Mouse (Mus musculus): ENCODE data around the gene Chrnb1. TPM values are rescaled to one million over a fixed set of nuclear protein-coding genes. Genes with fewer than 3 reads are reported as not detected.

Chrnb1 gene
- polyA plus RNA-seq, 1 experiment from 2014 or later = 3.6 TPM

GRCm38 (mm10) chr11:69795983-69796435 lies 266 bp upstream of the Chrnb1 start:
- Histone ChIP-seq H3K9me3 (replicated peaks; ENCODE audit: control insufficient read depth, low read length) (no peaks in the 10 kb centered on the region), H3K4me3 (ENCODE audit: low read depth, low read length) (peak overlapping the region; percentile 40), H3K27me3 (ENCODE audit: control insufficient read depth, insufficient read depth, low read length) (peaks cover 17% of the 10 kb centered on the region), H3K27ac (replicated peaks; ENCODE audit: low read depth, low read length) (no peak overlapping the region), H3K9ac (replicated peaks; ENCODE audit: low read length) (no peak overlapping the region; the same call in 1 of the 2 replicates), H3K4me2 (ENCODE audit: low read depth, low read length) (peak overlapping the region; percentile 80), H3K4me1 (ENCODE audit: control insufficient read depth, insufficient read depth, low read length) (peaks cover 12% of the 10 kb centered on the region; the same call in 1 of the 2 replicates), H3K36me3 (replicated peaks; ENCODE audit: control insufficient read depth, insufficient read depth, low read depth, low read length) (no peaks in the 10 kb centered on the region)
- ATAC-seq (replicated peaks; ENCODE audit: insufficient number of reproducible peaks, low FRiP score, low TSS enrichment, low read depth) = no peak
- no peak for DNase-seq (ENCODE audit: low spot score)
- WGBS = 3% methylated on average over 13 of the region's 13 CpGs

GRCm38 (mm10) chr11:69793429-69793828 lies 2.3 kb downstream of the Chrnb1 start:
- DNase-seq (ENCODE audit: low spot score) = no peak
- Histone ChIP-seq H3K4me2 (ENCODE audit: low read depth, low read length) (no peak overlapping the region), H3K4me3 (ENCODE audit: low read depth, low read length) (no peak overlapping the region), H3K36me3 (replicated peaks; ENCODE audit: control insufficient read depth, insufficient read depth, low read depth, low read length) (no peaks in the 10 kb centered on the region), H3K27me3 (ENCODE audit: control insufficient read depth, insufficient read depth, low read length) (peaks cover 12% of the 10 kb centered on the region; the same call in 1 of the 2 replicates), H3K9me3 (replicated peaks; ENCODE audit: control insufficient read depth, low read length) (no peaks in the 10 kb centered on the region), H3K9ac (replicated peaks; ENCODE audit: low read length) (no peak overlapping the region), H3K27ac (replicated peaks; ENCODE audit: low read depth, low read length) (no peak overlapping the region), H3K4me1 (ENCODE audit: control insufficient read depth, insufficient read depth, low read length) (peaks cover 5% of the 10 kb centered on the region; the same call in 1 of the 2 replicates)
- ATAC-seq (replicated peaks; ENCODE audit: insufficient number of reproducible peaks, low FRiP score, low TSS enrichment, low read depth) = no peak
- 59% methylated on average over 5 of the region's 5 CpGs for WGBS

- Histone ChIP-seq H3K27me3 (ENCODE audit: control insufficient read depth, insufficient read depth, low read length) (peaks cover 5% of the 10 kb centered on the region; the same call in 1 of the 2 replicates), H3K9me3 (replicated peaks; ENCODE audit: control insufficient read depth, low read length) (no peaks in the 10 kb centered on the region), H3K36me3 (replicated peaks; ENCODE audit: control insufficient read depth, insufficient read depth, low read depth, low read length) (no peaks in the 10 kb centered on the region), H3K9ac (replicated peaks; ENCODE audit: low read length) (no peak overlapping the region), H3K4me1 (ENCODE audit: control insufficient read depth, insufficient read depth, low read length) (peaks cover 5% of the 10 kb centered on the region; the same call in 1 of the 2 replicates), H3K27ac (replicated peaks; ENCODE audit: low read depth, low read length) (no peak overlapping the region), H3K4me3 (ENCODE audit: low read depth, low read length) (no peak overlapping the region), H3K4me2 (ENCODE audit: low read depth, low read length) (no peak overlapping the region)
- DNase-seq (ENCODE audit: low spot score) (no peak), ATAC-seq (replicated peaks; ENCODE audit: insufficient number of reproducible peaks, low FRiP score, low TSS enrichment, low read depth) (no peak)
- WGBS = 72% methylated on average over 5 of the region's 5 CpGs
Observed at GRCm38 (mm10) chr11:69791420-69791819, 4.3 kb downstream of the Chrnb1 start.

GRCm38 (mm10) chr11:69789431-69789830 lies 6.3 kb downstream of the Chrnb1 start:
- Histone ChIP-seq H3K9ac (replicated peaks; ENCODE audit: low read length) (no peak overlapping the region), H3K4me3 (ENCODE audit: low read depth, low read length) (no peak overlapping the region), H3K27ac (replicated peaks; ENCODE audit: low read depth, low read length) (no peak overlapping the region), H3K27me3 (ENCODE audit: control insufficient read depth, insufficient read depth, low read length) (no peaks in the 10 kb centered on the region), H3K4me1 (ENCODE audit: control insufficient read depth, insufficient read depth, low read length) (no peaks in the 10 kb centered on the region), H3K4me2 (ENCODE audit: low read depth, low read length) (no peak overlapping the region), H3K36me3 (replicated peaks; ENCODE audit: control insufficient read depth, insufficient read depth, low read depth, low read length) (no peaks in the 10 kb centered on the region), H3K9me3 (replicated peaks; ENCODE audit: control insufficient read depth, low read length) (no peaks in the 10 kb centered on the region)
- WGBS = 48% methylated on average over 5 of the region's 5 CpGs
- ATAC-seq (replicated peaks; ENCODE audit: insufficient number of reproducible peaks, low FRiP score, low TSS enrichment, low read depth) (no peak), DNase-seq (ENCODE audit: low spot score) (no peak)

GRCm38 (mm10) chr11:69787306-69787705 lies 8.4 kb downstream of the Chrnb1 start:
- Histone ChIP-seq H3K27me3 (ENCODE audit: control insufficient read depth, insufficient read depth, low read length) (no peaks in the 10 kb centered on the region), H3K9ac (replicated peaks; ENCODE audit: low read length) (no peak overlapping the region), H3K9me3 (replicated peaks; ENCODE audit: control insufficient read depth, low read length) (no peaks in the 10 kb centered on the region), H3K27ac (replicated peaks; ENCODE audit: low read depth, low read length) (no peak overlapping the region), H3K4me1 (ENCODE audit: control insufficient read depth, insufficient read depth, low read length) (no peaks in the 10 kb centered on the region), H3K36me3 (replicated peaks; ENCODE audit: control insufficient read depth, insufficient read depth, low read depth, low read length) (no peaks in the 10 kb centered on the region), H3K4me3 (ENCODE audit: low read depth, low read length) (no peak overlapping the region), H3K4me2 (ENCODE audit: low read depth, low read length) (no peak overlapping the region)
- DNase-seq (ENCODE audit: low spot score) = no peak
- no peak for ATAC-seq (replicated peaks; ENCODE audit: insufficient number of reproducible peaks, low FRiP score, low TSS enrichment, low read depth)
- 89% methylated on average over 5 of the region's 5 CpGs for WGBS

- no peak overlapping the region for H3K4me3 ChIP-seq (ENCODE audit: low read depth, low read length)
- no peaks in the 10 kb centered on the region for H3K27me3 ChIP-seq (ENCODE audit: control insufficient read depth, insufficient read depth, low read length)
- H3K36me3 ChIP-seq (replicated peaks; ENCODE audit: control insufficient read depth, insufficient read depth, low read depth, low read length) = no peaks in the 10 kb centered on the region
- DNase-seq (ENCODE audit: low spot score) (no peak), ATAC-seq (replicated peaks; ENCODE audit: insufficient number of reproducible peaks, low FRiP score, low TSS enrichment, low read depth) (no peak)
- WGBS = 42% methylated on average over 15 of the region's 15 CpGs
- no peaks in the 10 kb centered on the region for H3K4me1 ChIP-seq (ENCODE audit: control insufficient read depth, insufficient read depth, low read length)
- H3K27ac ChIP-seq (replicated peaks; ENCODE audit: low read depth, low read length) = no peak overlapping the region
- H3K9me3 ChIP-seq (replicated peaks; ENCODE audit: control insufficient read depth, low read length) = no peaks in the 10 kb centered on the region
- no peak overlapping the region for H3K4me2 ChIP-seq (ENCODE audit: low read depth, low read length)
- no peak overlapping the region for H3K9ac ChIP-seq (replicated peaks; ENCODE audit: low read length)
Observed at GRCm38 (mm10) chr11:69784793-69785272, 10.9 kb downstream of the Chrnb1 start.

- Histone ChIP-seq H3K9ac (replicated peaks; ENCODE audit: low read length) (no peak overlapping the region), H3K27ac (replicated peaks; ENCODE audit: low read depth, low read length) (no peak overlapping the region), H3K27me3 (ENCODE audit: control insufficient read depth, insufficient read depth, low read length) (no peaks in the 10 kb centered on the region), H3K9me3 (replicated peaks; ENCODE audit: control insufficient read depth, low read length) (no peaks in the 10 kb centered on the region), H3K4me3 (ENCODE audit: low read depth, low read length) (no peak overlapping the region), H3K36me3 (replicated peaks; ENCODE audit: control insufficient read depth, insufficient read depth, low read depth, low read length) (no peaks in the 10 kb centered on the region), H3K4me2 (ENCODE audit: low read depth, low read length) (no peak overlapping the region), H3K4me1 (ENCODE audit: control insufficient read depth, insufficient read depth, low read length) (no peaks in the 10 kb centered on the region)
- no peak for ATAC-seq (replicated peaks; ENCODE audit: insufficient number of reproducible peaks, low FRiP score, low TSS enrichment, low read depth)
- no peak for DNase-seq (ENCODE audit: low spot score)
- WGBS = 36% methylated on average over 4 of the region's 4 CpGs
Observed at GRCm38 (mm10) chr11:69781828-69782227, 13.9 kb downstream of the Chrnb1 start.

GRCm38 (mm10) chr11:69778985-69779384 lies 16.8 kb downstream of the Chrnb1 start:
- H3K4me3 ChIP-seq (ENCODE audit: low read depth, low read length) = no peak overlapping the region
- DNase-seq (ENCODE audit: low spot score) = no peak
- no peak overlapping the region for H3K4me2 ChIP-seq (ENCODE audit: low read depth, low read length)
- ATAC-seq (replicated peaks; ENCODE audit: insufficient number of reproducible peaks, low FRiP score, low TSS enrichment, low read depth) = no peak
- no peaks in the 10 kb centered on the region; the same call in 1 of the 2 replicates for H3K27me3 ChIP-seq (ENCODE audit: control insufficient read depth, insufficient read depth, low read length)
- no peaks in the 10 kb centered on the region for H3K9me3 ChIP-seq (replicated peaks; ENCODE audit: control insufficient read depth, low read length)
- H3K9ac ChIP-seq (replicated peaks; ENCODE audit: low read length) = no peak overlapping the region
- H3K4me1 ChIP-seq (ENCODE audit: control insufficient read depth, insufficient read depth, low read length) = no peaks in the 10 kb centered on the region
- no peak overlapping the region for H3K27ac ChIP-seq (replicated peaks; ENCODE audit: low read depth, low read length)
- WGBS = 36% methylated on average over 7 of the region's 7 CpGs
- H3K36me3 ChIP-seq (replicated peaks; ENCODE audit: control insufficient read depth, insufficient read depth, low read depth, low read length) = no peaks in the 10 kb centered on the region

Data from embryonic facial prominence, embryonic 11.5 days (tissue).